Mouse (Mus musculus): ENCODE results near the gene Rpp21. TPM values are rescaled to one million over a fixed set of nuclear protein-coding genes. Genes with fewer than 3 reads are reported as not detected.

Gene Rpp21
- polyA plus RNA-seq, 1 experiment from 2014 or later, result 98.2 TPM

GRCm38 (mm10) chr17:36231318-36231717 lies 26.6 kb downstream of the Rpp21 start:
- H3K4me1 ChIP-seq, result no peaks in the 10 kb centered on the region
- H3K4me2 ChIP-seq (replicated peaks), result no peak overlapping the region
- no peak overlapping the region for H3K27ac ChIP-seq
- H3K4me3 ChIP-seq, result no peak overlapping the region
- H3K9ac ChIP-seq, result no peak overlapping the region
- peaks cover 23% of the 10 kb centered on the region for H3K27me3 ChIP-seq
- 7% methylated on average over 36 of the region's 36 CpGs for WGBS
- H3K36me3 ChIP-seq, result no peaks in the 10 kb centered on the region
- no peaks in the 10 kb centered on the region for H3K9me3 ChIP-seq
- ATAC-seq (ENCODE audit: insufficient number of reproducible peaks, insufficient read depth, low FRiP score, low TSS enrichment), result no peak

- H3K27ac ChIP-seq, result no peak overlapping the region
- 0 out of 2 replicates have a peak, but pooled peaks cover 2% of the 10 kb centered on the region for H3K4me1 ChIP-seq
- no peaks in the 10 kb centered on the region for H3K9me3 ChIP-seq
- H3K4me2 ChIP-seq (replicated peaks), result no peak overlapping the region
- no peak overlapping the region for H3K9ac ChIP-seq
- no peak for ATAC-seq (ENCODE audit: insufficient number of reproducible peaks, insufficient read depth, low FRiP score, low TSS enrichment)
- H3K36me3 ChIP-seq, result no peaks in the 10 kb centered on the region
- H3K4me3 ChIP-seq, result no peak overlapping the region
- H3K27me3 ChIP-seq, result peaks cover 25% of the 10 kb centered on the region
- 9% methylated on average over 4 of the region's 5 CpGs for WGBS
These were observed 28.8 kb downstream of the Rpp21 start for GRCm38 (mm10) chr17:36229046-36229445.

GRCm38 (mm10) chr17:36226921-36227320 lies 30.9 kb downstream of the Rpp21 start:
- no peak overlapping the region for H3K4me2 ChIP-seq (replicated peaks)
- H3K9ac ChIP-seq, result no peak overlapping the region
- H3K4me3 ChIP-seq, result no peak overlapping the region
- peaks cover 25% of the 10 kb centered on the region for H3K27me3 ChIP-seq
- H3K36me3 ChIP-seq, result no peaks in the 10 kb centered on the region
- no peak for ATAC-seq (ENCODE audit: insufficient number of reproducible peaks, insufficient read depth, low FRiP score, low TSS enrichment)
- no peaks in the 10 kb centered on the region for H3K9me3 ChIP-seq
- 0 out of 2 replicates have a peak, but pooled peaks cover 2% of the 10 kb centered on the region for H3K4me1 ChIP-seq
- H3K27ac ChIP-seq, result no peak overlapping the region
- WGBS, result 15% methylated on average over 8 of the region's 8 CpGs

- Histone ChIP-seq H3K27ac (no peak overlapping the region), H3K4me2 (replicated peaks) (no peak overlapping the region), H3K27me3 (peaks cover 39% of the 10 kb centered on the region), H3K36me3 (no peaks in the 10 kb centered on the region), H3K4me3 (no peak overlapping the region), H3K9ac (0 out of 2 replicates have a peak overlapping the region, but pooled peaks have one; percentile 4), H3K4me1 (0 out of 2 replicates have a peak, but pooled peaks cover 2% of the 10 kb centered on the region), H3K9me3 (no peaks in the 10 kb centered on the region)
- 4% methylated on average over 9 of the region's 9 CpGs for WGBS
- no peak for ATAC-seq (ENCODE audit: insufficient number of reproducible peaks, insufficient read depth, low FRiP score, low TSS enrichment)
These were observed 32.5 kb downstream of the Rpp21 start for GRCm38 (mm10) chr17:36225231-36225824.

DNA sequence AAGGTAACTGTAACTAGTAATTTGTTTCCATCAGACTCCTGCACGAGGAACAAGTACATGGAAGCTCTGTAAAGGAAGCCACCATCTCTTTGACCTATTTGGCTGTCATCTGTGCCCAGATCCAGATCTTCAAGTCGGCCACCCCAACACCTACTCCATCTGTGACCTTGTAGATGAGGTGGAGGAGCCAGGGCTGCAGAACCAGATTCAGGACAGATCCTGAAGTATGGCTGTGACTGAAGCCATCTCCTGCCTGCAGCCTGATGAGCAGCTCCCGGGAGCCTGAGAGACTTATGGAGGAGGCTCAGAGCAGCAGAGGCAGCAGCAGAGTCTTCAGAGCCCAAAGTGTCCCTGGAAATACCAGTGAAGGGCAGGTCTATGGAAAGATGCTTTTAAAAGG lies 33.4 kb downstream of the Rpp21 start:
- Histone ChIP-seq H3K27me3 (peaks cover 41% of the 10 kb centered on the region), H3K4me3 (no peak overlapping the region), H3K36me3 (no peaks in the 10 kb centered on the region), H3K9ac (no peak overlapping the region), H3K4me2 (replicated peaks) (no peak overlapping the region), H3K9me3 (no peaks in the 10 kb centered on the region), H3K4me1 (0 out of 2 replicates have a peak, but pooled peaks cover 2% of the 10 kb centered on the region), H3K27ac (no peak overlapping the region)
- 41% methylated on average over 3 of the region's 3 CpGs for WGBS
- ATAC-seq (ENCODE audit: insufficient number of reproducible peaks, insufficient read depth, low FRiP score, low TSS enrichment), result no peak

DNA sequence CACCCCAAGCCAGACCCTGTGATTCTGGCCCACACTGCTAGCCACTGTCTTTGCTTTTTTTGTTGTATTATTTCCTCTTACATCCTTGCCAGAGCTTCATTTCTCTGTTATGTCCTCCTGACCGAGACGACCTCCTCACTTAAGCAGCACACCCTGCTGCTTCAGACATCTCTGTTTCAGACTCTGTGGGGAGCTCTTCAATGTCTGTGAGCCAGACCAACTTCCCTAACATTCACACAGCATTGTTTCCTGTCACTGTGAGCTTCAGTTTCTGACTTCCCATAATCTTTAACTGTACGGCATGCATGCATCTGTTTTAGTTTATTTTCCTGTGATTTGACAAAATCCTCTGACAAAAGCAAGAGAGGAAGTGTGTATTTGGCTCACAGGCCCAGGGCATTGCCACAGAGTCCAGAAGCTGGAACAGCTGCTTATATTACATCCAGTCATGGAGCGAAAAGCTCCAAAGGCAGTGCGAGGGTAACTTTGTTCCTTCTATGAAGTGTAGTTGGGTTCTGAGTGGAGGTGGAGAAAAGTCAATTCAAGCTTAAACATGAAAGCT lies 39.2 kb downstream of the Rpp21 start:
- peaks cover 62% of the 10 kb centered on the region for H3K27me3 ChIP-seq
- H3K27ac ChIP-seq, result no peak overlapping the region
- H3K36me3 ChIP-seq, result no peaks in the 10 kb centered on the region
- no peak for ATAC-seq (ENCODE audit: insufficient number of reproducible peaks, insufficient read depth, low FRiP score, low TSS enrichment)
- 39% methylated on average over 5 of the region's 5 CpGs for WGBS
- no peak overlapping the region for H3K9ac ChIP-seq
- H3K4me2 ChIP-seq (replicated peaks), result no peak overlapping the region
- H3K9me3 ChIP-seq, result no peaks in the 10 kb centered on the region
- no peak overlapping the region for H3K4me3 ChIP-seq
- no peaks in the 10 kb centered on the region for H3K4me1 ChIP-seq

GRCm38 (mm10) chr17:36215586-36215985 lies 42.3 kb downstream of the Rpp21 start:
- Histone ChIP-seq H3K27me3 (peaks cover 66% of the 10 kb centered on the region), H3K4me2 (replicated peaks) (no peak overlapping the region)
- 3% methylated on average over 20 of the region's 20 CpGs for WGBS

GRCm38 (mm10) chr17:36206846-36207245 lies 51.0 kb downstream of the Rpp21 start:
- ATAC-seq (ENCODE audit: insufficient number of reproducible peaks, insufficient read depth, low FRiP score, low TSS enrichment), result no peak
- Histone ChIP-seq H3K9ac (no peak overlapping the region), H3K4me2 (replicated peaks) (no peak overlapping the region), H3K4me1 (peaks cover 8% of the 10 kb centered on the region; the same call in 1 of the 2 replicates), H3K27me3 (peaks cover 78% of the 10 kb centered on the region), H3K27ac (no peak overlapping the region), H3K9me3 (no peaks in the 10 kb centered on the region), H3K4me3 (no peak overlapping the region), H3K36me3 (no peaks in the 10 kb centered on the region)

More at GRCm38 (mm10) chr17:36215586-36215985, 42.3 kb downstream of the Rpp21 start:
- no peaks in the 10 kb centered on the region for H3K4me1 ChIP-seq
- H3K9ac ChIP-seq, result no peak overlapping the region
- H3K4me3 ChIP-seq, result no peak overlapping the region
- ATAC-seq (ENCODE audit: insufficient number of reproducible peaks, insufficient read depth, low FRiP score, low TSS enrichment), result no peak
- no peaks in the 10 kb centered on the region for H3K9me3 ChIP-seq
- no peaks in the 10 kb centered on the region for H3K36me3 ChIP-seq
- H3K27ac ChIP-seq, result no peak overlapping the region

DNA sequence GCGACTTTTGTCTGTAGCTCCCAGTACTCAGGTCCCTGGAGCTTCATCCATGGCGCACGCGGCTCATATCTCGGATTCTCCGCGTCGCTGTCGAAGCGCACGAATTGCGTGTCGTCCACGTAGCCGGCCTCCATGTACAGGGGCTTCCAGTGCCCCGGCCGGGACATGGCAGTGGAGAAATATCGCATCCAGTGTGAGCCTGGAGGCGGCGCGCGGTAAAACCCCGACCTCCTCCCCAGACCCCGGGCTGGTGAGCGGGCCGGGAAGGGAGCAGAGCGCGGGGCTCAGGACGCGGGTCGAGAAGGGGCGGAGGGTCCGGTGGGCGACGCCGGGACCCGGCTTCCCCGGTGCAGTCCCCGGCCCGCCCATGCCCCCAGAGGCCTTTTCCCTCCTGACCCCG lies 52.0 kb downstream of the Rpp21 start:
- peak overlapping the region; percentile 47 for H3K4me2 ChIP-seq (replicated peaks)
- H3K9ac ChIP-seq, result peak overlapping the region; percentile 3; the same call in 1 of the 2 replicates
- peaks cover 8% of the 10 kb centered on the region; the same call in 1 of the 2 replicates for H3K4me1 ChIP-seq
- WGBS, result under 1% methylated on average over 38 of the region's 41 CpGs
- no peak for ATAC-seq (ENCODE audit: insufficient number of reproducible peaks, insufficient read depth, low FRiP score, low TSS enrichment)
- H3K36me3 ChIP-seq, result no peaks in the 10 kb centered on the region
- H3K27ac ChIP-seq, result no peak overlapping the region
- H3K4me3 ChIP-seq, result peak overlapping the region; percentile 25
- no peaks in the 10 kb centered on the region for H3K9me3 ChIP-seq
- peaks cover 74% of the 10 kb centered on the region for H3K27me3 ChIP-seq

Other genes starting within 250 kb of the Rpp21 start
- 3.7 and 5.5 TPM in 2 replicates for gene H2-T24, start 237.5 kb downstream of the Rpp21 start, polyA plus RNA-seq (2016; fragmentation: Nextera tagmentation; extraction: Ambion mirVana)
- gene H2-T23, start 225.2 kb downstream of the Rpp21 start, polyA plus RNA-seq (2016; fragmentation: Nextera tagmentation; extraction: Ambion mirVana), result 10.2 and 12.1 TPM in 2 replicates
- 16.3 and 17.2 TPM in 2 replicates for gene H2-T22, start 215.3 kb downstream of the Rpp21 start, polyA plus RNA-seq (2016; fragmentation: Nextera tagmentation; extraction: Ambion mirVana)
- not detected in 2 replicates for gene Gm6034, start 215.1 kb downstream of the Rpp21 start, polyA plus RNA-seq (2016; fragmentation: Nextera tagmentation; extraction: Ambion mirVana)
- gene Gm11127, start 199.7 kb downstream of the Rpp21 start, polyA plus RNA-seq (2016; fragmentation: Nextera tagmentation; extraction: Ambion mirVana), result not detected in 2 replicates
- gene Gm19684, start 136.4 kb downstream of the Rpp21 start, polyA plus RNA-seq (2016; fragmentation: Nextera tagmentation; extraction: Ambion mirVana), result not detected in 2 replicates
- not detected in 2 replicates for gene Gm7030, start 128.6 kb downstream of the Rpp21 start, polyA plus RNA-seq (2016; fragmentation: Nextera tagmentation; extraction: Ambion mirVana)
- gene Gm8909, start 89.5 kb downstream of the Rpp21 start, polyA plus RNA-seq (2016; fragmentation: Nextera tagmentation; extraction: Ambion mirVana), result not detected in 2 replicates
- not detected in 2 replicates for gene H2-T3, start 67.8 kb downstream of the Rpp21 start, polyA plus RNA-seq (2016; fragmentation: Nextera tagmentation; extraction: Ambion mirVana)
- gene Trim39, start 14.2 kb upstream of the Rpp21 start, polyA plus RNA-seq (2016; fragmentation: Nextera tagmentation; extraction: Ambion mirVana), result 25.2 and 27.2 TPM in 2 replicates
- 0.20 TPM in 1 of 2 replicates, not detected in the other for gene H2-M10.2, start 28.4 kb upstream of the Rpp21 start, polyA plus RNA-seq (2016; fragmentation: Nextera tagmentation; extraction: Ambion mirVana)
- gene H2-M10.1, start 68.1 kb upstream of the Rpp21 start, polyA plus RNA-seq (2016; fragmentation: Nextera tagmentation; extraction: Ambion mirVana), result not detected in 2 replicates
- not detected in 2 replicates for gene H2-M10.3, start 110.3 kb upstream of the Rpp21 start, polyA plus RNA-seq (2016; fragmentation: Nextera tagmentation; extraction: Ambion mirVana)
- not detected in 2 replicates for gene H2-M10.4, start 204.3 kb upstream of the Rpp21 start, polyA plus RNA-seq (2016; fragmentation: Nextera tagmentation; extraction: Ambion mirVana)

All from embryonic facial prominence, embryonic 12.5 days (tissue).